Mouse (Mus musculus): ENCODE results near the gene Atp8b4. TPM values are rescaled to one million over a fixed set of nuclear protein-coding genes. Genes with fewer than 3 reads are reported as not detected.
A peak's percentile ranks its signal among the peaks of the same experiment; 100 is the strongest.

Gene Atp8b4
- polyA plus RNA-seq, 1 experiment from 2014 or later: 0.04 TPM

GRCm38 (mm10) chr2:126520828-126521227 lies 20.4 kb upstream of the Atp8b4 start:
- H3K9me3 ChIP-seq: no peaks in the 10 kb centered on the region
- H3K27ac ChIP-seq (replicated peaks): no peak overlapping the region
- H3K4me2 ChIP-seq (replicated peaks): no peak overlapping the region
- no peaks in the 10 kb centered on the region for H3K4me1 ChIP-seq
- H3K4me3 ChIP-seq: no peak overlapping the region
- no peaks in the 10 kb centered on the region for H3K36me3 ChIP-seq
- ATAC-seq (replicated peaks): peak; percentile 80; the same call in 1 of the 2 replicates
- 14% methylated on average over 7 of the region's 7 CpGs for WGBS
- no peak overlapping the region for H3K9ac ChIP-seq (replicated peaks)
- no peaks in the 10 kb centered on the region for H3K27me3 ChIP-seq

DNA sequence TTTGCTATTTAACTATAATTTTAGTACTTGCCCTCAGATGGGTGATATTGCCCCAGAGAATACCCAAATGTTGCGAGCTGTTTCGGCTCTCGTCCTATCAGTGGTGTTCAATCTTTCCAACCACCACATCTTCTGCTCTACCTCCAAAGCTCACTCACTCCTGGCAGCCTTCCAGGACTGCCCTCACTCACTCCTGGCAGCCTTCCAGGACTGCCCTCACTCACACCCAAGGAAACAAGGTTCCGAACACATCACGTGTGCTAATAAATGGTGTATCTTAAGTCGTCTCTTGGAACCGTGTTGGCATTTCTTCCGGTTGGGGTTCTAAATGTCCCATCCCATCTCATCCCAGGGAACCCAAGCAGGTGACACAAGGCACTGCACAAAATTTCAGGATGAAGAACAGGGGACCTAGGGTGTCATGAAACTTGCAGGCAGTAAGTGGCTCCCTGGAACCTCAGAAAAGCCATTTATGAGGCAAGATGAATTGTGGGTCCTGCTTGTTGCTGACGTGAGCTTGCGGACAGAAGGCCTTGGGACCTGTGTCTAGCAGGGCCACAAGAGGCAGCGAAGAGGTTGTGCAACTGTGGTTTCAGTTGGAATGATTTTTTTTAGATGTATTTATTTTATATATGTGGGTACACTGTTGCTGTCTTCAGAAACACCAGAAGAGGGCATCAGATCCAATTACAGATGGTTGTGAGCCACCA lies 19.6 kb upstream of the Atp8b4 start:
- no peak for ATAC-seq (replicated peaks)
- no peak overlapping the region for H3K4me3 ChIP-seq
- no peaks in the 10 kb centered on the region for H3K9me3 ChIP-seq
- H3K9ac ChIP-seq (replicated peaks): no peak overlapping the region
- no peaks in the 10 kb centered on the region for H3K27me3 ChIP-seq
- no peak overlapping the region for H3K4me2 ChIP-seq (replicated peaks)
- WGBS: 75% methylated on average over 11 of the region's 11 CpGs
- no peaks in the 10 kb centered on the region for H3K36me3 ChIP-seq
- no peaks in the 10 kb centered on the region for H3K4me1 ChIP-seq
- no peak overlapping the region for H3K27ac ChIP-seq (replicated peaks)

DNA sequence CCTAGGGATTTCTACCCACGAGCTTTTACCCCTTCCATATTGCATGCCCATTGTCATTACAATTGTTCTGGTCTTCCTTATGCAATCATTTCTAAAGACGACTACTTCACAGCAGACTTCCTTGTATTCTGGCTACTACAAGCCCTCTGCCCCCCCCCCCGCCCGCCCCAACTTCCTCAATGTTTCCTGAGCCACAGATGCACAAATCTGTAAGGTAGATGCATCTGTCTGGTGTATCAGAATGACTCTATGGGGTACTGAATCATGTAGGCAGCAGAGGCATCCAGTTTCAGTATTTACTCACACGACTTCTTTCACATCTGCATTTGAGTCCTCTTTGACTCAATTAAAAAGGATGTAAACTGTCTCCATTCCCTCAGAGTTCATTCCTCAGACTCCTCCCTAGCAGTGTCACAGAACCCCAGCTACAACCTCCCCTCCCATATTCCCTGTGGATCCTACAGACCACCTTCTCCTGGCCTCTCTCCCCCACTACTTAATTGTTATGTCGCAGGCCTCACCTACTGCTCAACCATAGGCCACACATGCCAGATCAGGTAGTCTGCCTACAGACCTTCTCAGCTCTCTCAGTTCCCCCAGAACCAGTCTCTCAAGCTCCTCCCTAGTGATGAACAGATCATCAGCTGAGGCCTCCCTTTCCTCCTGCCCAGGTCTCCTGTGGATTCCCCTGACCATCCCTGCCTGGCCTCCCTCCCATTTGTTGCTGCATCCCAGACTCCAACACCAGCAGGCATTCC lies 14.8 kb upstream of the Atp8b4 start:
- no peaks in the 10 kb centered on the region for H3K4me1 ChIP-seq
- no peak overlapping the region for H3K4me2 ChIP-seq (replicated peaks)
- ATAC-seq (replicated peaks): no peak
- H3K27ac ChIP-seq (replicated peaks): no peak overlapping the region
- 78% methylated on average over 6 of the region's 6 CpGs for WGBS
- H3K9ac ChIP-seq (replicated peaks): no peak overlapping the region
- no peak overlapping the region for H3K4me3 ChIP-seq
- no peaks in the 10 kb centered on the region for H3K27me3 ChIP-seq
- no peaks in the 10 kb centered on the region for H3K9me3 ChIP-seq
- no peaks in the 10 kb centered on the region for H3K36me3 ChIP-seq

DNA sequence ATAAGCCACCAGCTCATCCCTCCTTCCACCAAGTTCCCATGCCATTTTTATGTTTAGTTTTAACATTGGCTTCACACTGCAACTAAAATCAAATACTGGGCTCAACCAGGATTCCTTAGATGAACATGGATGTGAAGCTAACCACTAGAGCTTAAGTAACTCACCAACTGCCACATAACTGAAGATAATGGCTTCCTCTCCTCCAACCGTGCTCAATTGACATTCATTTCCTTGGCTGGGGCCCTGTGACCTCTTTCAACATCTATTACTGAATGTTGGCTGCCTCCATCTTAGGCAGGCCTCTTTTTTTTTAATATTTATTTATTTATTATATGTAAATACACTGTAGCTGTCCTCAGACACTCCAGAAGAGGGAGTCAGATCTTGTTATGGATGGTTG lies 7.8 kb upstream of the Atp8b4 start:
- Histone ChIP-seq H3K4me3 (no peak overlapping the region), H3K4me2 (replicated peaks) (no peak overlapping the region), H3K27ac (replicated peaks) (no peak overlapping the region), H3K4me1 (no peaks in the 10 kb centered on the region), H3K9me3 (no peaks in the 10 kb centered on the region), H3K9ac (replicated peaks) (no peak overlapping the region), H3K27me3 (no peaks in the 10 kb centered on the region), H3K36me3 (no peaks in the 10 kb centered on the region)
- no peak for ATAC-seq (replicated peaks)
- WGBS: 68% methylated on average over 1 of the region's 1 CpGs

DNA sequence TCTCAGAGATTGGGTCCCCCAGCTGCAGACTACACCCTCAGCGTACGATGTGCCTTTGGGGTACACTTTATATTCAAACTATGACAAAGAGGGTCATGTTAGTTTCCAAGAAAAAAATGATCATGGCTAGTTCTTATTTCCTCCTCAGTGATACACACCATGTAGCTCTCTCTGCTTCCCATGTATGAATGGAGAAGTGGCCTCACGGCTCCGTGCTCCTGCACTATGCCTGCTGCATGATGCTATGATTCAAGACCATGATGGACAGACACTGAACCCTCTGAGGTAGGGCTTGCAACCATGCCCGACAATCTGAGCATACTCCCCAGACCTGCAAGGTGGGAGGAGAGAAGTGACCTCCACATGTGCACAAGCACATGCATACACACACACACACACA lies 7.0 kb upstream of the Atp8b4 start:
- H3K27ac ChIP-seq (replicated peaks): no peak overlapping the region
- no peak overlapping the region for H3K4me2 ChIP-seq (replicated peaks)
- no peaks in the 10 kb centered on the region for H3K4me1 ChIP-seq
- H3K4me3 ChIP-seq: no peak overlapping the region
- ATAC-seq (replicated peaks): no peak
- 88% methylated on average over 5 of the region's 5 CpGs for WGBS
- H3K27me3 ChIP-seq: no peaks in the 10 kb centered on the region
- no peaks in the 10 kb centered on the region for H3K36me3 ChIP-seq
- no peak overlapping the region for H3K9ac ChIP-seq (replicated peaks)
- H3K9me3 ChIP-seq: no peaks in the 10 kb centered on the region

DNA sequence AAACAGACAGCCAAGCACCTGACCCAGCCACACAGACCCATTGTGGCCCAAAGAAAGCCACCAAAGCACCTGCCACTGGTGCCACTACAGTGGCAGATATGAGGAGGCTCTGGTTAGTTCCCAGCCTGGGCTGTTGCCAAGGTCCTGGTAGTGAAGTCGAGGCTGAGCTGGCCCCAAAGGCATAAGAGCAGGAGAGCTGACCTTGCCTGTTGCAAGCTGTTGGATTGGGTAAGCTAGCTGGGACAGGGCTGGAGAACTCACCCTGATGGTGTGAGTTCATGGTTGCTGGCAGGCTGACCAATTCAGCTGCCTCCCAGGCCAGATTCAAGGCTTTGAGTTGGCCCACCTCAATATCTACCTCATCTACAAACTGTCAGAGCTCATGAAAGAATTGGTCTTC lies 4.7 kb upstream of the Atp8b4 start:
- no peak for ATAC-seq (replicated peaks)
- no peak overlapping the region for H3K4me3 ChIP-seq
- H3K4me1 ChIP-seq: no peaks in the 10 kb centered on the region
- 78% methylated on average over 1 of the region's 1 CpGs for WGBS
- H3K27ac ChIP-seq (replicated peaks): no peak overlapping the region
- H3K9me3 ChIP-seq: no peaks in the 10 kb centered on the region
- no peak overlapping the region for H3K9ac ChIP-seq (replicated peaks)
- no peaks in the 10 kb centered on the region for H3K36me3 ChIP-seq
- no peaks in the 10 kb centered on the region for H3K27me3 ChIP-seq
- H3K4me2 ChIP-seq (replicated peaks): no peak overlapping the region

GRCm38 (mm10) chr2:126499730-126500129 lies 744 bp downstream of the Atp8b4 start:
- 71% methylated on average over 8 of the region's 8 CpGs for WGBS
- Histone ChIP-seq H3K27me3 (no peaks in the 10 kb centered on the region), H3K4me3 (no peak overlapping the region), H3K9ac (replicated peaks) (no peak overlapping the region), H3K27ac (replicated peaks) (no peak overlapping the region), H3K4me1 (no peaks in the 10 kb centered on the region), H3K4me2 (replicated peaks) (no peak overlapping the region), H3K9me3 (no peaks in the 10 kb centered on the region), H3K36me3 (no peaks in the 10 kb centered on the region)
- ATAC-seq (replicated peaks): no peak

GRCm38 (mm10) chr2:126498761-126499452 lies 1.6 kb downstream of the Atp8b4 start:
- 88% methylated on average over 11 of the region's 11 CpGs for WGBS
- no peaks in the 10 kb centered on the region for H3K36me3 ChIP-seq

GRCm38 (mm10) chr2:126496838-126497237 lies 3.6 kb downstream of the Atp8b4 start:
- Histone ChIP-seq H3K27ac (replicated peaks) (no peak overlapping the region), H3K9me3 (no peaks in the 10 kb centered on the region), H3K4me3 (no peak overlapping the region), H3K4me1 (no peaks in the 10 kb centered on the region), H3K4me2 (replicated peaks) (no peak overlapping the region), H3K36me3 (no peaks in the 10 kb centered on the region), H3K9ac (replicated peaks) (no peak overlapping the region), H3K27me3 (no peaks in the 10 kb centered on the region)
- no peak for ATAC-seq (replicated peaks)
- WGBS: 83% methylated on average over 9 of the region's 9 CpGs

More at GRCm38 (mm10) chr2:126498761-126499452, 1.6 kb downstream of the Atp8b4 start:
- no peak for ATAC-seq (replicated peaks)
- Histone ChIP-seq H3K4me3 (no peak overlapping the region), H3K9me3 (no peaks in the 10 kb centered on the region), H3K27ac (replicated peaks) (no peak overlapping the region), H3K9ac (replicated peaks) (no peak overlapping the region), H3K27me3 (no peaks in the 10 kb centered on the region), H3K4me1 (no peaks in the 10 kb centered on the region), H3K4me2 (replicated peaks) (no peak overlapping the region)

GRCm38 (mm10) chr2:126495832-126496695 lies 4.4 kb downstream of the Atp8b4 start:
- Histone ChIP-seq H3K9ac (replicated peaks) (no peak overlapping the region), H3K9me3 (no peaks in the 10 kb centered on the region), H3K27ac (replicated peaks) (no peak overlapping the region), H3K4me3 (no peak overlapping the region), H3K4me2 (replicated peaks) (no peak overlapping the region), H3K4me1 (no peaks in the 10 kb centered on the region), H3K36me3 (no peaks in the 10 kb centered on the region), H3K27me3 (no peaks in the 10 kb centered on the region)
- no peak for ATAC-seq (replicated peaks)
- 90% methylated on average over 14 of the region's 14 CpGs for WGBS

- ATAC-seq (replicated peaks): no peak
These were observed 5.2 kb downstream of the Atp8b4 start for GRCm38 (mm10) chr2:126495230-126495629.

More at GRCm38 (mm10) chr2:126495230-126495629, 5.2 kb downstream of the Atp8b4 start:
- H3K27me3 ChIP-seq: no peaks in the 10 kb centered on the region
- no peaks in the 10 kb centered on the region for H3K4me1 ChIP-seq
- no peaks in the 10 kb centered on the region for H3K9me3 ChIP-seq
- no peak overlapping the region for H3K9ac ChIP-seq (replicated peaks)
- H3K36me3 ChIP-seq: no peaks in the 10 kb centered on the region
- WGBS: 63% methylated on average over 7 of the region's 7 CpGs
- no peak overlapping the region for H3K4me3 ChIP-seq
- no peak overlapping the region for H3K4me2 ChIP-seq (replicated peaks)
- no peak overlapping the region for H3K27ac ChIP-seq (replicated peaks)
